Mouse (Mus musculus): Measurements from ENCODE around the gene Socs7. TPM values are rescaled to one million over a fixed set of nuclear protein-coding genes. Genes with fewer than 3 reads are reported as not detected.
"Not testable (repeated sequence)": the region's sequence is repeated elsewhere in the genome, so short reads cannot be mapped to it uniquely, and the experiment has no call there.

Gene Socs7
- polyA plus RNA-seq, 1 experiment: 17.3 TPM

DNA sequence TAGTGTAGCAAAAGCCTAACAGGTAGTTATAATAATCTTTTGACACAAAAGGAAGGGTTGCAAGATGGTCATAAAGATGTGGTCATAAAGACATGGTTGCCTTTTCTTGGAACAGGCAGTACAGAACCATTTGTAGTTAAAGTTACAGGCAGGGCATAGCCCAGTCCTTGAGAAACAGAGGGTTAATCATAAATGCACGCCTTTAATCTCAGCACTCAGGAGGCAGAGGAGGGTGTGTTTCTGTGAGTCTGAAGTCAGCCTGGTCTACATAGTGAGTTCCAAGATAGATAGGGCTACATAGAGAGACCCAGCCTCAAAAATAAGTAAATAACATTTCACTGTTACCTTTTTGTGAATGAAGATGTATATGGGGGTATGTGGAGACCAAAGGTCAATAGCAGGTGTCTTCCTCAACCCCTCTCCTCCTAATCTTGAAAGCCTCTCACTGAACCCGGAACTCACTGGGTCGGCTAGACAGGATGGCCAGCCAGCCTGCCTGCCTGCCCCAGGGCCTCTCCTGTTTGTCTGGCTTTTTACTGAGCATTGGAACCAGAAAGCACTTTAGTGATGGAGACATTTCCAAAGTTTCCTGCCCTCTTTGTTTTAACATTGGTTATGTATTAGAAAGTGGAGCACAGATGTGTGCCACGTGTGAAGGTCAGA is 9.3 kb upstream of the Socs7 start:
- H3K4me3 ChIP-seq (ENCODE audit: control insufficient read depth, insufficient read depth, low read length): no peak overlapping the region
- TF ChIP-seq CTCF (IDR thresholded peaks at IDR 0.05; ENCODE audit: borderline replicate concordance, control insufficient read depth, extremely low read depth, insufficient read depth, low read length, poor library complexity) (no peak), POLR2A (IDR thresholded peaks at IDR 0.05; ENCODE audit: control insufficient read depth, extremely low read depth, insufficient read depth, low read length, poor library complexity) (no peak)
- no peaks in the 10 kb centered on the region for H3K36me3 ChIP-seq (ENCODE audit: control insufficient read depth, insufficient read depth, low read length)
- no peaks in the 10 kb centered on the region for H3K27me3 ChIP-seq (ENCODE audit: control insufficient read depth, insufficient read depth, low read length)
- no peak for DNase-seq
- no peak overlapping the region for H3K27ac ChIP-seq (ENCODE audit: control insufficient read depth, insufficient read depth, low read length)
- no peaks in the 10 kb centered on the region for H3K4me1 ChIP-seq (replicated peaks; ENCODE audit: control insufficient read depth, insufficient read depth, low read length)
- WGBS: 72% methylated on average over 4 of the region's 4 CpGs

DNA sequence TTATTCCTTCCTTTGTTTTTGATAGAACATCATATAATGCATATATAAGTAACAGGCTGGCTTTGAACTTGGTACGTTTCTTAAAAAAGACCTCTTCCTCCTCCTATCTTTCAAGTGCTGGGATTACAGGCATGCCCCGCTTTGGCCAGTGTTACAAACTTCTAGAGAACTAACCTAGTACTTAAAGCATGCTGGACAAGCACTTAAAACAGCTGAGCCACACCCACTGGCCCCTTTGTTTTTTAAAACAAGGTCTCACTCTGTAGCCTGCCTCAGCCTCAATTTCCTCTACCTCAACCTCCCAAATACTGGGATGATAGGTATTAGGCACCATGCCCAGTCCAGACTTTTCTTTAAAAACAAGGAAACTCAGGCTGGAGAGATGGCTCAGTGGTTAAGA is 7.7 kb upstream of the Socs7 start:
- no peaks in the 10 kb centered on the region for H3K36me3 ChIP-seq (ENCODE audit: control insufficient read depth, insufficient read depth, low read length)
- no peak overlapping the region for H3K4me3 ChIP-seq (ENCODE audit: control insufficient read depth, insufficient read depth, low read length)
- 90% methylated on average over 2 of the region's 2 CpGs for WGBS
- no peaks in the 10 kb centered on the region for H3K27me3 ChIP-seq (ENCODE audit: control insufficient read depth, insufficient read depth, low read length)
- TF ChIP-seq CTCF (IDR thresholded peaks at IDR 0.05; ENCODE audit: borderline replicate concordance, control insufficient read depth, extremely low read depth, insufficient read depth, low read length, poor library complexity): no peak
- no peak for TF ChIP-seq POLR2A (IDR thresholded peaks at IDR 0.05; ENCODE audit: control insufficient read depth, extremely low read depth, insufficient read depth, low read length, poor library complexity)
- no peak overlapping the region for H3K27ac ChIP-seq (ENCODE audit: control insufficient read depth, insufficient read depth, low read length)
- no peaks in the 10 kb centered on the region for H3K4me1 ChIP-seq (replicated peaks; ENCODE audit: control insufficient read depth, insufficient read depth, low read length)
- no peak for DNase-seq

GRCm38 (mm10) chr11:97355247-97355646 is 7.1 kb upstream of the Socs7 start:
- DNase-seq: no peak
- no peak overlapping the region for H3K27ac ChIP-seq (ENCODE audit: control insufficient read depth, insufficient read depth, low read length)
- no peaks in the 10 kb centered on the region for H3K27me3 ChIP-seq (ENCODE audit: control insufficient read depth, insufficient read depth, low read length)
- no peak for TF ChIP-seq POLR2A (IDR thresholded peaks at IDR 0.05; ENCODE audit: control insufficient read depth, extremely low read depth, insufficient read depth, low read length, poor library complexity)
- TF ChIP-seq CTCF (IDR thresholded peaks at IDR 0.05; ENCODE audit: borderline replicate concordance, control insufficient read depth, extremely low read depth, insufficient read depth, low read length, poor library complexity): no peak
- WGBS: 94% methylated on average over 7 of the region's 7 CpGs
- H3K4me1 ChIP-seq (replicated peaks; ENCODE audit: control insufficient read depth, insufficient read depth, low read length): no peaks in the 10 kb centered on the region
- H3K4me3 ChIP-seq (ENCODE audit: control insufficient read depth, insufficient read depth, low read length): no peak overlapping the region
- H3K36me3 ChIP-seq (ENCODE audit: control insufficient read depth, insufficient read depth, low read length): no peaks in the 10 kb centered on the region

GRCm38 (mm10) chr11:97357663-97358062 is 4.7 kb upstream of the Socs7 start:
- H3K36me3 ChIP-seq (ENCODE audit: control insufficient read depth, insufficient read depth, low read length); H3K4me3 ChIP-seq (ENCODE audit: control insufficient read depth, insufficient read depth, low read length); H3K27me3 ChIP-seq (ENCODE audit: control insufficient read depth, insufficient read depth, low read length); H3K27ac ChIP-seq (ENCODE audit: control insufficient read depth, insufficient read depth, low read length); H3K4me1 ChIP-seq (replicated peaks; ENCODE audit: control insufficient read depth, insufficient read depth, low read length): not testable (repeated sequence)
- peak; percentile 73 for DNase-seq
- WGBS: 11% methylated on average over 6 of the region's 6 CpGs

GRCm38 (mm10) chr11:97362649-97362942 is 245 bp downstream of the Socs7 start:
- no peaks in the 10 kb centered on the region for H3K27me3 ChIP-seq (ENCODE audit: control insufficient read depth, insufficient read depth, low read length)
- peaks cover 11% of the 10 kb centered on the region for H3K4me1 ChIP-seq (replicated peaks; ENCODE audit: control insufficient read depth, insufficient read depth, low read length)
- no peak overlapping the region for H3K27ac ChIP-seq (ENCODE audit: control insufficient read depth, insufficient read depth, low read length)
- DNase-seq: peak; percentile 42
- H3K4me3 ChIP-seq (ENCODE audit: control insufficient read depth, insufficient read depth, low read length): peak overlapping the region; percentile 98
- TF ChIP-seq POLR2A (IDR thresholded peaks at IDR 0.05; ENCODE audit: control insufficient read depth, extremely low read depth, insufficient read depth, low read length, poor library complexity) (no peak), CTCF (IDR thresholded peaks at IDR 0.05; ENCODE audit: borderline replicate concordance, control insufficient read depth, extremely low read depth, insufficient read depth, low read length, poor library complexity) (no peak; the same call in 1 of the 2 replicates)
- under 1% methylated on average over 39 of the region's 39 CpGs for WGBS
- no peaks in the 10 kb centered on the region for H3K36me3 ChIP-seq (ENCODE audit: control insufficient read depth, insufficient read depth, low read length)

GRCm38 (mm10) chr11:97362943-97363643 is 742 bp downstream of the Socs7 start:
- no peaks in the 10 kb centered on the region for H3K36me3 ChIP-seq (ENCODE audit: control insufficient read depth, insufficient read depth, low read length)
- TF ChIP-seq POLR2A (IDR thresholded peaks at IDR 0.05; ENCODE audit: control insufficient read depth, extremely low read depth, insufficient read depth, low read length, poor library complexity) (0 out of 2 replicates have a peak, but pooled peaks have one; percentile 12), CTCF (IDR thresholded peaks at IDR 0.05; ENCODE audit: borderline replicate concordance, control insufficient read depth, extremely low read depth, insufficient read depth, low read length, poor library complexity) (no peak; the same call in 1 of the 2 replicates)
- WGBS: under 1% methylated on average over 49 of the region's 49 CpGs
- no peaks in the 10 kb centered on the region for H3K27me3 ChIP-seq (ENCODE audit: control insufficient read depth, insufficient read depth, low read length)
- H3K27ac ChIP-seq (ENCODE audit: control insufficient read depth, insufficient read depth, low read length): no peak overlapping the region
- peak; percentile 45 for DNase-seq
- peak overlapping the region; percentile 98 for H3K4me3 ChIP-seq (ENCODE audit: control insufficient read depth, insufficient read depth, low read length)
- H3K4me1 ChIP-seq (replicated peaks; ENCODE audit: control insufficient read depth, insufficient read depth, low read length): peaks cover 11% of the 10 kb centered on the region

DNA sequence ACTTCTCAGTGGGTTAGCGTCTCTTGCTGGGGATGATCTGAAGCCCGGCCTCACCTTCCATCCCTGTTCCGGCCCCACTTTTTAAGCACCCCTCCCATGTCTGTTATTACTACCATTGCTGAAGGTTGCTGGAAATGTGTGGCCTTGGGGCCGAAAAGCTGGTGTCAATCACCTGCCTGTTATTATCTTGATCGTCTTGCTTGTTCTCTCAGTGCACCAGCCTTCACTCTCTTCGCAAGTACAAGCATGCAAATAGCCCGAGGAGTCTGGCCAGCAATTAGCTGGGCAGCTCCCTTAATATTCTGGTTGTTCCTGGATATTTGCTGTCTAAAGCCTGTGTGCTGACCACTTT is 1.3 kb downstream of the Socs7 start:
- TF ChIP-seq CTCF (IDR thresholded peaks at IDR 0.05; ENCODE audit: borderline replicate concordance, control insufficient read depth, extremely low read depth, insufficient read depth, low read length, poor library complexity) (no peak), POLR2A (IDR thresholded peaks at IDR 0.05; ENCODE audit: control insufficient read depth, extremely low read depth, insufficient read depth, low read length, poor library complexity) (no peak)
- H3K27me3 ChIP-seq (ENCODE audit: control insufficient read depth, insufficient read depth, low read length): no peaks in the 10 kb centered on the region
- H3K27ac ChIP-seq (ENCODE audit: control insufficient read depth, insufficient read depth, low read length): no peak overlapping the region
- peaks cover 11% of the 10 kb centered on the region for H3K4me1 ChIP-seq (replicated peaks; ENCODE audit: control insufficient read depth, insufficient read depth, low read length)
- no peaks in the 10 kb centered on the region for H3K36me3 ChIP-seq (ENCODE audit: control insufficient read depth, insufficient read depth, low read length)
- H3K4me3 ChIP-seq (ENCODE audit: control insufficient read depth, insufficient read depth, low read length): peak overlapping the region; percentile 98
- DNase-seq: peak; percentile 9
- whole genome bisulfite sequencing: 15% methylated on average over 7 of the region's 7 CpGs
